In the genomic region with DNA sequence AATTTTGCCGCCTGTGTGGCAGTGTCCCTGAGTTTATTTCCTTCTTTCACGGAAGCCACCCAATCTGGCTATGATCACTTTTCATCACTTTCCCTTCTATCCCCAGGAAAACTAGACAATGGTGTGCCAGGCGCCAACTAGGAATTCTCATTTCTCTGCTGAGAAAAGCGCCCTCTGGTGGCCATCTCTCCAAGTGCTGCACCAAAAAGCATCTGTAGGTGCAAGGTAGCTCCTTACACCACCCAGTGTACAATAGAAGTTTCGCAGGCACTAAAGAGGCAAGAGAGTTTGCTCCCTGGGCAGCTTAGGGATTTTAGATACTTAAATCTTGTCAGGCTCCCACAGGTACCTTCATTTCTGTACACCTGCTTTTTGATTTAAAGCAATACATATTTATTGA, we compare ENCODE assay signal across 8 mouse cellular contexts. TPM values are rescaled to one million over a fixed set of nuclear protein-coding genes. Genes with fewer than 3 reads are reported as not detected.
DNase-seq lines count a peak whose midpoint lies in the region; ATAC-seq lines count a peak whose summit lies in the region.

No protein-coding gene starts in this region.

- peaks cover 3% of the 10 kb centered on the region; the same call in 1 of the 2 replicates for H3K27me3 ChIP-seq in forebrain, embryonic 13.5 days

- peak; percentile 56 for ATAC-seq in cerebellum, adult (ENCODE audit: insufficient number of reproducible peaks, low FRiP score, low TSS enrichment)
- peak; percentile 31 for ATAC-seq in forebrain, embryonic 13.5 days
- ATAC-seq in hematopoietic stem cell, adult 5-6 weeks (replicated peaks in 1 of 2; ENCODE audit: insufficient read depth in 1 of 2, low FRiP score in 2 of 2, low TSS enrichment in 1 of 2, low read depth in 1 of 2, poor library complexity in 2 of 2, severe bottlenecking in 2 of 2): peak; percentile 66 to 72
- peak; percentile 67 for ATAC-seq in megakaryocyte progenitor cell, adult 5-6 weeks (replicated peaks; ENCODE audit: poor library complexity)

- DNase-seq in MN1 (ENCODE audit: low spot score): peak; percentile 98
- peak; percentile 78 to 97 for DNase-seq in layer of hippocampus, postnatal 25 days (ENCODE audit: extremely low spot score in 1 of 2, low spot score in 1 of 2)
- DNase-seq in right cerebral cortex, postnatal 14 days: peak; percentile 92
- peak; percentile 88 for DNase-seq in urinary bladder, postnatal 25 days (ENCODE audit: low spot score)

- H3K4me3 ChIP-seq in forebrain, embryonic 13.5 days: no peak overlapping the region

- H3K36me3 ChIP-seq in forebrain, embryonic 13.5 days (ENCODE audit: poor library complexity, severe bottlenecking): peaks cover 22% of the 10 kb centered on the region

- peaks cover 16% of the 10 kb centered on the region for H3K4me1 ChIP-seq in forebrain, embryonic 13.5 days

- H3K27ac ChIP-seq in forebrain, embryonic 13.5 days: no peak overlapping the region

- WGBS in forebrain, embryonic 13.5 days: 4% methylated on average over 5 of the region's 5 CpGs

- no peaks in the 10 kb centered on the region for H3K9me3 ChIP-seq in forebrain, embryonic 13.5 days (replicated peaks)

- no peak overlapping the region for H3K9ac ChIP-seq in forebrain, embryonic 13.5 days

- H3K4me2 ChIP-seq in forebrain, embryonic 13.5 days: no peak overlapping the region

RNA-seq across cellular contexts. Expression of gene Rdh5, which starts 9.5 kb away (rescaled TPM):
- 10.7 and 16.0 TPM in 2 replicates for polyA plus RNA-seq in forebrain, embryonic 13.5 days (2015; fragmentation: Nextera tagmentation; extraction: Ambion mirVana)
- 1.3 and 5.1 TPM in 2 replicates for total RNA-seq in hematopoietic stem cell, adult 5-6 weeks (2017)
- total RNA-seq in layer of hippocampus, postnatal 25 days (2021): 1 to 10 TPM; 5.8 to 6.6 TPM
- total RNA-seq in megakaryocyte progenitor cell, adult 5-6 weeks (2015): 0.90 and 15.7 TPM in 2 replicates
- 0.79 and 2.9 TPM in 2 replicates for total RNA-seq in megakaryocyte progenitor cell, adult 5-6 weeks (2017)

RNA-seq across cellular contexts. Expression of gene Bloc1s1, which starts 10.6 kb away (rescaled TPM):
- polyA plus RNA-seq in forebrain, embryonic 13.5 days (2015; fragmentation: Nextera tagmentation; extraction: Ambion mirVana): 241 and 243 TPM in 2 replicates
- total RNA-seq in hematopoietic stem cell, adult 5-6 weeks (2017): 52.2 and 102 TPM in 2 replicates
- 100 to 1,000 TPM in 1 of 2 experiments, 10 to 100 TPM in 1; 86.8 to 102 TPM for total RNA-seq in layer of hippocampus, postnatal 25 days (2021)
- total RNA-seq in megakaryocyte progenitor cell, adult 5-6 weeks (2015): 103 and 133 TPM in 2 replicates
- 65.7 and 106 TPM in 2 replicates for total RNA-seq in megakaryocyte progenitor cell, adult 5-6 weeks (2017)

RNA-seq across cellular contexts. Expression of gene Cd63, which starts 12.4 kb away (rescaled TPM):
- 127 and 130 TPM in 2 replicates for polyA plus RNA-seq in forebrain, embryonic 13.5 days (2015; fragmentation: Nextera tagmentation; extraction: Ambion mirVana)
- 54.5 and 113 TPM in 2 replicates for total RNA-seq in hematopoietic stem cell, adult 5-6 weeks (2017)
- 10 to 100 TPM; 76.6 to 84.7 TPM for total RNA-seq in layer of hippocampus, postnatal 25 days (2021)
- total RNA-seq in megakaryocyte progenitor cell, adult 5-6 weeks (2015): 210 and 275 TPM in 2 replicates
- 143 and 180 TPM in 2 replicates for total RNA-seq in megakaryocyte progenitor cell, adult 5-6 weeks (2017)

RNA-seq across cellular contexts. Expression of gene Itga7, which starts 20.4 kb away (rescaled TPM):
- polyA plus RNA-seq in forebrain, embryonic 13.5 days (2015; fragmentation: Nextera tagmentation; extraction: Ambion mirVana): 0.63 and 0.83 TPM in 2 replicates
- not detected in 2 replicates for total RNA-seq in hematopoietic stem cell, adult 5-6 weeks (2017)
- total RNA-seq in layer of hippocampus, postnatal 25 days (2021): 10 to 100 TPM; 25.6 to 30.7 TPM
- 0.15 TPM in 1 of 2 replicates, not detected in the other for total RNA-seq in megakaryocyte progenitor cell, adult 5-6 weeks (2015)
- not detected in 2 replicates for total RNA-seq in megakaryocyte progenitor cell, adult 5-6 weeks (2017)

RNA-seq across cellular contexts. Expression of gene Gdf11, which starts 21.7 kb away (rescaled TPM):
- 8.9 and 9.0 TPM in 2 replicates for polyA plus RNA-seq in forebrain, embryonic 13.5 days (2015; fragmentation: Nextera tagmentation; extraction: Ambion mirVana)
- 1.8 and 2.7 TPM in 2 replicates for total RNA-seq in hematopoietic stem cell, adult 5-6 weeks (2017)
- 10 to 100 TPM; 20.9 to 21.4 TPM for total RNA-seq in layer of hippocampus, postnatal 25 days (2021)
- total RNA-seq in megakaryocyte progenitor cell, adult 5-6 weeks (2015): 0.07 TPM in 1 of 2 replicates, not detected in the other
- 0.34 TPM in 1 of 2 replicates, not detected in the other for total RNA-seq in megakaryocyte progenitor cell, adult 5-6 weeks (2017)
